Mouse (Mus musculus) 416B (cell line): ENCODE results near the gene Rrm1.
"Not testable (repeated sequence)": the region's sequence is repeated elsewhere in the genome, so short reads cannot be mapped to it uniquely, and the experiment has no call there.

Source experiments
- DNase-seq: peaks from one replicate; pipeline ENCODE4 v3.0.0; 2011; ENCODE audit warnings: low read depth

The Rrm1 gene

DNA sequence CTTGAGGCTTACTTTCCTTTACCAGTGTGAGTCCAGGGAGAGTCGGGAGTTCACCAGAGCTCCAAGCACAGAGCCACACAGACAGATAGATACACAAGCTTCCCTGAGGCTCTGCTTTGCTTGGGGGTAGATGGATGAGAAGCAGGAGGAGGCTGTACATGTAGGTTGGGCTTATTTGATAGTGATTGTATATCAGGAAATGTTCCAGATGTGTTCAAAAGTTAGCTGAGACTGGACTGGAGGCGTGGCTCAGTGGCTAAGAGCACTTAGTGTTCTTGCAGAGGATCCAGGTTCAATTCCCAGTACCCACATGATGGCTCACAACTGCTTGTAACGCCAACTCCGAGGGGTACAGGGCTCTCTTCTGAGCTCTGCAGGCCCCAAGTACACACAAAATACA, 36.9 kb downstream of the Rrm1 start:
- DNase-seq = no peak

DNA sequence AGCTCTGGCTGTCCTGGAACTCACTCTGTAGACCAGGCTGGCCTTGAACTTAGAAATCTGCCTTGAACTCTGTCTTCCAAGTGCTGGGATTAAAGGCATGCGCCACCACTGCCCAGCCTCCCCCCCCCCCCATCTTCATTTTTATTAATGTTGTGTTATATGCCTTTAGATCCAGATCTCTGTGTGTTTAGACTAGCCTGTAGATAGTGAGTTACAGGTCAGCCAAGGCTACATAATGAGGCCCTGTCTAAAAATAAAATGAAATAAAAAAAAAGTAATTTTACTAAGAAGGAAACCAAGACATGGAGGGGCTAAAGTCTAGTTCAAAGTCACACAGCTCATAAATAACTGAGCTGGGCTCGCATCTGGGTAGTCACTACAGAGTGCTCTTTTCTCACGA, 37.4 kb downstream of the Rrm1 start:
- no peak for DNase-seq

DNA sequence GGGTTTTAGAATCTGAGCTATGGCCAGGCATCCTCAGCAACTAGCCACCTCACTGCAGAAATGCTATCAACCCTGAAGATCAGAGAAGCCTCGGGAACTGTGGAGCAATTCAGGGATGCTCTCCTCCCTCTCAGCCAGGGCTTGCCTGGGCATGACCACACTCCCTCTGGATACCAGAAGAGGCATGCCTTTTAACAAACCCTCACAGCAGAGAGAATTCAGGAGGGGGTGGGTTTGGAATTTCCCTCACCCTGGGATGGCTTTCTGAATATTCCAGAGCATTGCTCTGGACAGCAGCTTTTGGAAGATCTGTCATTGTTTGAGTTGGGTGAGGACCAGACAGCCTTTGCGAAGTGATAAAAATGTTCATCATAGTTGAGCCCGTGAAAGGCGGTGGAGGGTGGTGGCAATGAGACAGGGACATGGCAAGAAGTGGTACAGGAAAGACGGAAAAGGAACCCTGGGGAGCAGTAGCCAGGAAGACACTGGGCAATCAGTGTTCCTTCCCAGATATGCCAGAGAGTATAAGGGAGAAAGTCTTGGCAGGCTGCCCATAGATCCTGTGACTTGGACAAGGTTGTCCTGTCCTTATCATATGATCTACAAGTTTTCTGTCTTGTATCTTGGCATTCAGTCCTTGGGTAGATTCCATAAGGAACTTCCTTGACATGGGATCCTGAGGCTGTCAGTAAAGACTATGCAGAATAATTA, 38.0 kb downstream of the Rrm1 start:
- DNase-seq = no peak

DNA sequence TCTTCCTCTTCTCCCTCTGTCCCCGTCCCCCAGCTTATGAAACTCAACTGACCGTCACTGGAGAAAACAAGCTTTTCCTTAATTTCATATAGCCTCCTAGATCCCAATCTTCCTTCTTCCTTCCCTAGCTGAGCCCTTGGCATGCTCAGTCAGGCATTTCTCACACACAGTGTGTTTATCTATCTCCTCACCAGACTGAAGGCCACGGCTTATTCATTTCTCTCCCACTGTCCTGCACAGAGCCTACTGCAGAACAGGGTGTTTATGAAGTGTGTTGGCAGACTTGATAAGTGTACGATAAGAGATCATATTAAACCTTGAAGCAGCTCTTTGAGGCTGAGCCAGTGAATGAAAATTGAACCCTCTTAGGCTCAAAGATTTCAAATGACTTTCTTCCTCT, 39.3 kb downstream of the Rrm1 start:
- DNase-seq = no peak

DNA sequence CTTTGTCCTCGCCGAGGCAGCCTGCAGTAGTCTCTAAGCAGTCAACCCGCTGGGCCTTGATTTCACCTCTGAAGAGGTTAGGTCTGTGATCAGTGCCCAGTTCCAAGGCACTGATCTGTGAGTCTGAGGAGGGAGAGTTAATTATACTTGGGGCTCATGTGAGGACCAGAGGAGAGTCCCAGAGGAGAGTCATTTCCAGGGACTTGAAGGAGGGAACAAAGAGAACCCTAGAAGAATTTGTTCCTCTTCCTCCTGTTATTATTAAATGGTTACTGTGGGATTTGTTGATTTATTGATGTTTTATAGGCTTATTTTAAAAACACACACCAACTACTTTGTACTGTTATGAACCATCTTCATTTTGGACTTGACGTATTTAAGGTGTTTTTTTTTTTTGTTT, 40.1 kb downstream of the Rrm1 start, which contains the start of gene Olfr543:
Gene Olfr543 (minus strand): TSS at position 101 of the 400 bp plus-strand sequence.
- DNase-seq = no peak

DNA sequence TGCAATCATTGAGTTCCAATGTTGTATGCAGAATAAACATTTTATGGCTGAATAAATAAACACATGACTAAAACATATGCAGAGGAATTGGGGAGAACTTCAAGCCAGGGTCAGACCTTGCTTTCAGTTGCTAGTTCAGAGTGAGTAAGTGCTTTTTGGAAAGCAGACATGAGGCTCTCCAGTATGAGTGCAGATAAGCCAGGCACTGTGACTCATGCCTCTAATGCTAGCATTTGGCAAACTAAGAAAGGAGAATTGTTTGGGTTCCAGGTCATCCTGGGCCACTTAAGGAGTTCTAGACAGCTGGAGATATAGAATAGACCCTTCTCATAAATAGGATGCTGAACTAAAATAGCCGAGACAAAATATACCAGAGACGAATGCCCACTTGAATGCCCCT, 42.2 kb downstream of the Rrm1 start:
- DNase-seq = peak; percentile 17

DNA sequence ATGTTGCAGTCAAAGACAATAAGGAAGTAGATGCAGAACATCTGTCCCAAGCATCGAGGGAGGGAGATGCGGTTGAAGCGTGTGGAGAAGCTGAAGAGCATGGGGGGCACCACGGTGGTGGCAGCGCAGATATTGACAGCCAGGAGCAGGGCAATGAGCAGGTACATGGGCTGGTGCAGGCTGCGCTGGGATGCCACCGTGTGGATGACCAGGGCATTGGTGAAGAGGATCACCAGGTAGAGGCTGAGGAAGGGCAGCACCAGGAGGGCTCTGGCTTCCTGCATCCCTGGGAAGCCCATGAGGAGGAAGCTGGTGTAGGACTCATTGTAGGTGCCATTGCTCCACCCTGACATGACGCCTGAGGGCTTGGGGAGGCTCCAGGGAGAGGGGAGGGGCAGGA, 43.3 kb downstream of the Rrm1 start:
- DNase-seq = not testable (repeated sequence)

DNA sequence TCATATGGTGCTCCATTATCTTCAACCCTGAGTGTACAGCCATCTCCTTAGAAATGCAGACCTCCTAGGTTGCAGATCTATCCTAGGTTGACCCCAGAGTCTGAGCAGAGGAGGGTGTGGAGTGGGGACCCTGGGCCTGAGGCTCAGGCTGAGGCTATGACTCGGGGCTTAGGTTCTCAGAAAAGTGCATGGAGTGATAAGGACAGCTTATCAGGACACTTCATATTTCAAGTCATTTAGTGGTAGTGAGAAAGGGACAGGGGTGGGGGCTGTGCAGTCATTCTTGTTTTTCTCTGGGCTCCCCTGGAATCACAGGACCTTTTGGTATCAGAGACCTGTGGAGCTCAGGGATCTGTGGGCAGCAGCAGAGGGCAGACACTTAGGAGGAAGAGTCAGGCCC, 44.6 kb downstream of the Rrm1 start:
- no peak for DNase-seq

DNA sequence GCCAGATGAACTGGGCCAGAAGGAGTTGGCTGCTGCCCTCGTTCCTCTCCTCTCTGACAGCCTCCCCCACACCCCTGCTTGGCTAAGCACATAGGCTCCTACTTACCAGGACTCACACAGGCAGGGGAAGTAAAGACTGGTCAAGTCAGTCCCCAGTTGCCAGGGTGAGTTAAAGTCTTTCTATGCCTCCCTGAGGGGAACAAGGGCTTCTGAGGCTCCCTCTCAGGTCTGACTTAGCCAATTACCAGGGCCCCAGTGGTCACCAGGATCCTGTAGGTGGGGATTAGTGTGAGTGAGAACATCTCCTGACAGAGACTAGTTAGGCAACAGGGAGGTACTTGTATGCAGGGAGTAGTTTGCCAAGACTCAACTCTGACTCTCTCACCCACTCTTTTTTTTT, 46.7 kb downstream of the Rrm1 start, which contains the start of gene Olfr544:
Gene Olfr544 (minus strand): TSS at position 153 of the 400 bp plus-strand sequence.
- no peak for DNase-seq

DNA sequence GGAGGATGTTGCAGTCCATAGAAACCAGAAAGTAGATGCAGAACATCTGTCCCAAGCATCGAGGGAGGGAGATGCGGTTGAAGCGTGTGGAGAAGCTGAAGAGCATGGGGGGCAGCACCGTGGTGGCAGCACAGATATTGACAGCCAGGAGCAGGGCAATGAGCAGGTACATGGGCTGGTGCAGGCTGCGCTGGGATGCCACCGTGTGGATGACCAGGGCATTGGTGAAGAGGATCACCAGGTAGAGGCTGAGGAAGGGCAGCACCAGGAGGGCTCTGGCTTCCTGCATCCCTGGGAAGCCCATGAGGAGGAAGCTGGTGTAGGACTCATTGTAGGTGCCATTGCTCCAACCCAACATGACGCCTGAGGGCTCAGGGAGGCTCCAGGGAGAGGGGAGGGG, 52.9 kb downstream of the Rrm1 start:
- not testable (repeated sequence) for DNase-seq

DNA sequence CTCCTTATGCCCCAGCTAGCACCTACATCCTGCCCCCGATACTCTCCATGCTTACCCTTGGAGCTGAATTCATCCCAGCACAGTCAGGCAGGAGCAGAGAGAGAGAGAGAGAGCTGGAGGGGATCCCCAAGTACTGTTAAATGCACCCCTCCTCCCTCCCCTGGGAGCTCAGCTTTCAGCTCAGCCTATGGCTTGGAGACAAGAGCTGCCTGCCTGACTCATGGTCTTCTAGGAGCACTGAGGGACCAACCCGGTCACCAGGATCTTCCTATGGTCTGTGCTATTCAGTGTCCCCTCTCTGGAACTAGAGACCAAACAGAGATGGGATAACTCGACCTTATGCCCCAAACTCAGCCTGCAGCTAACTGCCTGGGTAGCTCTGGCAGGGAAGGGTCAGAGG, 58.0 kb downstream of the Rrm1 start, which contains the start of gene Olfr545:
Gene Olfr545 (minus strand): TSS at position 101 of the 400 bp plus-strand sequence.
- DNase-seq = no peak

DNA sequence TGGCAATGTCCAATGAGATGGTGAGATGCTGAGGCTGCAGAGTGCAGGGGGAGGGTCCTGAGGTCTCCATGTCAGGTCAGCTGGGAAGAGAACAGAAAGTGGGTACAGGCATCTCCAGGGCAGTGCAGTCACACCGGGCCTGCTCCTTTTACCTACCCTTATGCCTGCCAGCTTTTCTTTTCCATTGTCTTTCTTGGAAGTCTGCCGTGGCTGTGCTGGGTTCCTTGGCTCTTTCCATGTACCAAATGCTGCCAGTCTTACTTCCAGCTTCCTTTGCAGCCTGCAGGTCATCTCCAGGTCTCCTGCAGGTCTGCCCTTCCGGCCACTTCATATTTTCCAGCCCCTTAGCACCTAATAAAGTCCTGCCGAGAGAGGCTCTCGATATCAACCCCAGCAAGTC, 60.5 kb downstream of the Rrm1 start:
- no peak for DNase-seq

DNA sequence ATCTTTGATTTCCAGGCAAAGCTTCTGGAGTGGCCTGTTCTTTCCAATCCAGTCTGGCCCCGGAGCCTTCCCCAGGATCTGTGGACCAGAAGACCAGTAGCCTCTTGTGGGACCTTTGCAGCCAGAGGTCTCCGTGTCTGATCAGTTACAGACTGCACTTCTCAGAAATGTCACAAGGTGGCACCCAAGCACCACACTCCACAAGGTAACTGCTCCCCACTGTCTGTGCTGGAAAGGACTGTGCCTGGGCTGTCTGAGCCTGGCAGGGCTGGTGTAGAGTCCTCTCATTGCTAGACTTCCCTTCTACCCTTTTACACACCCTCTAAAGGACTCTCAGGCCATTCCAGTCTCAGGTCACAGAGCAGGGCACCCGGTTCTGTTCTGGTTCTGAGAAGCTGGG, 65.4 kb downstream of the Rrm1 start:
- peak; percentile 80 for DNase-seq

DNA sequence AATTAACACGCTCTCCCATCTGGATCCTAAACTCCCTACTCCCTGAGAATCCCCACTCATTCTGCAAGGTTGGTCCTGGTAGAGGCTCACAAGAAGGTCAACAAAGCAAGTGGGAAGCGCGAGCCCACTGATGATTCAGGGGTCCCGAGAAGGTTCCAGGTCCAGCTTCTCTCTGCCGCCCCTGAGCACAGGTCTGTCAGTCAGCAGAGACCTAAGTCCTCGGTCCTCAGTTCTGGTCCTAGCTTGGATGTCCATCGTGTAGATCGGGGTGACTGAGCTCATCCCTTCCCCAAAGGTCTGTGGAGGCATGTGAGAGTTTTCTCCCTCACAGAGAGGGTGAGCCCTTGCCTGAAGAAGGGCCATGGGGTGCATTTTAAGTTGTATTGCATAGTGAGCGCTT, 66.6 kb downstream of the Rrm1 start:
- DNase-seq = no peak

DNA sequence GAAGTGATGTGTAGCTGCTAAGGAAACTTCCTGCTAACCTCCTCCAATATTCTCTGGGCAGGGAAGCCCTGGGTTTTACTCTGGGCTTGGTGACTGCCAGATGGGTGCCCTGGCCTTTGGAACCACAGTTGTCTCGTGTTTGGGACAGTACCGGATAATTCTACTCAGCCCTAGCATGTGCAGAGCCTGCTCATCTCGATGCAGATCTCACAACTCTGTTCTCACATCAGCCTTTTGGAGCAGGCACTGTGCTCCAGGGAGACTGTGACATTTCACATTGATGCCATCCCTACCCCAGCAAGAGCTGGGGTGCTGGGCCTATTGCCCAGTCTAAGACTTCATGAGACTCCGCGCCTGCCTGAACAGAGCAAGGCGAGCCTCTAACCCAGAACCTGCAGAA, 67.2 kb downstream of the Rrm1 start:
- no peak for DNase-seq

DNA sequence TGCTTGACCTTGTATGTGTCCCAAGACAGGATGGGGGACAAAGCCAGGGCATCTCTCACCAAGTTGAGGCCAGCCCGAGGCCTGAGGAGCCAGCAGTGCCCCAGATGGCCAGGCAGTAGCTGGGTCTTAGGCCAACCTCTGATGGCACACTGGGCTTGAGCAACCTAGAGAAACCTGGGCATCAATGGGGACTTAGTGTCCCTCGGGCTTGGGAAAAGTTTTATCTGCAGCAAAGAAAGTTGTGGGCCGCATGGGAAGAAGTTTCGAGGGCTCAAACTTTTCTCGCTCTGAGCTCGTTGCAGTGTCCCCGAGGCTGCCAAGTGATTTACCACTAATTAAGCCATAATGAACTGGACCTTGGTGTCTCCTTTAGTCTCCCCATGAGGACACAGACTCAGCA, 68.2 kb downstream of the Rrm1 start:
- DNase-seq = no peak

DNA sequence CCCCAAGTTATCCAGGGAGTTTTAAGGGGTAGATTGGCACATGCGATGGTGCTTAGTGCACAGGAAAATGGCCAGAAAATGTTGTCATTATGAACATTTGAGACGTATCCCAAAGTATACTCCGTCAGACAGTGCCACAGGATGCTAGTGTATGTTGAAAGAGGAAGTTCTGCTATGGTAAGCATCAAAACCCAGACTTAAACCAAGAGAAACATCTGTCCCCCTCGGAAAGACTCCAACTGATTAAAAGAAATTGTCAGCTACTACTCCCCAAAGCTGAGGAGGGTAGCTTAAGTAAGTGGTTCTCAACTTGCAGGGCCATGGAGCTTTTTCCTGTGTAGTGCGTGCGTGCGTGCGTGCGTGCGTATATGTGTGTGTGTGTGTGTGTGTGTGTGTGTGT, 70.4 kb downstream of the Rrm1 start:
- peak; percentile 63 for DNase-seq

DNA sequence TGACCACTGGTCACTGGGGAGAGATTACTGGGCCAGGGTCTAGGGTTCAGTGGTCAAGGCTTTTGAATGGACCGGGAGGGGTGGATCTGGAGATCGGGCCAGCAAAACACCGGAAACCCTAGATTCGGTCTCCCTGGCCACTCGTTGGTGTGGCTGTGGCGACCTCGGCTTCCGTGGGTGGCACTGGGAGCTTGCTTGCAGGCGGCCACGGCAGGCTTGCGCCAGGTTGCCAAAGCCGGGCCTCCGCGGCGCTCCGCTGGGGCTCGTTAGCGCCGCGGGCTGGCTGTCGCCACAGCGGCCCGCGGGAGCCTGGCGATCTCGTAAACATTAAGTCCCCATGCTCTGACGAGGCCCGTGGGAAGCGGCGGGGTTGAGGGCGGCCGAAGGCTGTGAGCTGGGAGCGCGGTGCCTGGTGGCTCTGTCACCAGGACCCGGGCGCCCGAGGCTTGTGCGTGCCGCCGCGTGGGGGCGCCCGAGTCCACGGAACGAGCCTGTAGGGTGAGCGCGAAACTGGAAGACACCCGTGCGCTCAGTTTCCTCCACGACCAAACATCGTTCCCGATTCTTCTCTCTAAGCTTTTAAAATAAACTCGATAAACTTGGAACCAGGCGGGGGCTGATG, 71.4 kb downstream of the Rrm1 start:
- DNase-seq = peak; percentile 80

DNA sequence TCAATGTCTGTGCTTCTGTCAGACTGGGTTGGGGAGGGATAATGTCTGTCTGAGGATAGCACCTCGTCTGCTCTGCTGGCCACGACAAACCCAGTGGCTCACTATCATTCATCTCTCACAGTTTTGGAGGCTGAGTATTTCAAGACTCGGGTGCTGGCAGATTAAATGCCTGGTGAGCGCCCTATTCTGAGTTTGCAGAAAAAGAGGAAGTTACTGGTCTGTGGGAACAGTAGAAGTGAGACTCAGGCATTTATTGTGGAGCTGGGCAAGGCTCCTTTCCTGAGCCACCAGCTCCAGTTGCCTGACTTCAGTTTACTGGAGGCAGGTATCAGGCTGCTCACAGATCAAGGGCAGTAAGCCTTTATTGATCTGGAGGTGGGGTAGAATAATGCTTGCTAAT, 72.6 kb downstream of the Rrm1 start:
- peak; percentile 66 for DNase-seq

DNA sequence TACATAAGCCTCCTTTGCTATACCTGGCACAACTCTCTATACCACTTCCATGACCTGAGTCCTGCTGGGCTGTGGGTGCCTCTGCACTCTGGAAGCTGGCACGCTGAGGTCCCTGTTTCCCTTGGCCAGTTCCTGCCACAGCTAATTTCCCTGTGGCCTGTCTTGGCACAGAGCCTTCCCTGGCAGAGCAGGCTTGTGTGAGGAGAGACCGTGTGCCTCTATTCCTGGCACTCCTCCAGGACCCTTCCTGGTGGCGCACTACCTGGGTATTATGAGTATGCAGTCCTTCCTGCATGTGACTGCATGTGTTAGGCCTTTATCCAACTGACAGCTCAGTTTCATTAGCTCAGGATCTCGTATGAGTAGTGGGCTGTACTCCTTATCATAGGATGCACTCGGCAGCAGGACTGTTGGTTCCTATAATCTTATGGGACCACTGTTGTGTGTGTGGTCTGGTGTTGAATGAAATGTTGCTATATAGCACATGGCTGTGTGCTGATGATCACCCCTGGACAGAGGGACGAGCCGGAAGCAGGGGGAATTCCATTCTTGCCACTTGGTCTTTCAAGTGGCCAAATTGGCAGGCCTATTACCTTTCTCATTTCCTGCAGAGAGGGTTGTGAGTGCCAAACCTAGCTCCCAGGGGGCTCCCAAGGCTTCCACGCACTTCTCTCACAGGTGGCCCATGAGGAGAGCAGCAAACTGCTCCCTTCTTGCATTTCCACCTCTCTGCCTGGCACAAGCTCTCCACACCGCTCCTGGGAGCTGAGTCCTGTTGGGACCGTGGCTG, 75.0 kb downstream of the Rrm1 start:
- DNase-seq = peak; percentile 33

DNA sequence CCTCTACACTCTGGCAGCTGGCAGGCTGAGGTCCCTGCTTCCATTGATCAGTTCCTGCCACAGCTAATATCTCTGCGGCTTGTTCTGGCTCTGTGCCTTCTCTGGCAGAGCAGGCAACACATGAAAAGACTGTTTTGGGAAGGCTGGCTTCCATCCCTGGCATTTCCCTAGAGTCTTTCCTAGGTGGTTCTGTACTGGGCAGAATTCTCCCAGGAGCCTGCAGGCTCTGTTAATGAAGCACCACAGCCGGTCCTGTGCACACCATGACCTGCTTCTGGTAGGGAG, 75.5 kb downstream of the Rrm1 start:
- no peak for DNase-seq
